Mouse (Mus musculus) induced T-regulatory cell, adult 2 months (primary cell): ENCODE data around the gene Rprd2.
"Not testable (repeated sequence)": the region's sequence is repeated elsewhere in the genome, so short reads cannot be mapped to it uniquely, and the experiment has no call there.

ENCODE experiments used
- DNase-seq: peaks from one replicate; pipeline ENCODE4 v3.0.0-alpha.2; 2012; ENCODE audit warnings: low read depth

The Rprd2 gene

DNA sequence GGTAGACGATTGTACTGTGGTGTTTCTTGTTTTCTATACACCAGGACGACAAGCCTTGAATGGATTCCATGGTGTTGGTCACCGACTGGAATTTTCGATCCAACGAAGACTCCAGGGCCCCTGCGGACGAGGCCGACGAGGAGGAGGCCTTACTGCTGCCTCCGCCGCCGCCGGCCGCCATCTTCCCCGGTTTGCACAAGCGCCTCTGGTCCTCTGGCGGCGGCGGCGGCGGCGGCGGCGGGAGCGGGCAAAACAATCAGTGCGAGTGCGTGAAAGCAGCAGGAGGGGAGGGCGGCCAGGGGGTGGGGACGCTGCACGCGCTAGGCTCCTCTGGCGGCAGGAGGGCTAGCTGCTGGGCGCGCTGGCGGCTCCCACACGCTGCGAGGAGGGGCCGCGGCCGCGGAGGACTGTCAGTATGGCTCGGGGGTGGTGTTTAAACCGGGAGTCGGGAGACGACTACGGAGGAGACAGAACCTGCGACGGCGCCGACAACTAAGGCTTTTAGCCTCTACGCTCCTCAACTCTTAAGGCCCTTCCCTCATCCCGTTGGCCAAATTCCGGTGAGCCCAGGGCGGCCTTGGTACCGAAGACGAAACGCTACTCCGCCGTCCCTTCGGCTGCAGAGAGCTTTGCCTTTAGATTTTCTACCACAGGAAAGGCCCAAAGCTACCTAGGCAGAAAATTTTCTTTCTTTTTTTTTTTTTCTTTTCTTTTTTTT lies at the start of gene Rprd2:
Rprd2 (minus strand) TSS at position 293 of the 718 bp plus-strand sequence.
- peak; percentile 90 for DNase-seq

DNA sequence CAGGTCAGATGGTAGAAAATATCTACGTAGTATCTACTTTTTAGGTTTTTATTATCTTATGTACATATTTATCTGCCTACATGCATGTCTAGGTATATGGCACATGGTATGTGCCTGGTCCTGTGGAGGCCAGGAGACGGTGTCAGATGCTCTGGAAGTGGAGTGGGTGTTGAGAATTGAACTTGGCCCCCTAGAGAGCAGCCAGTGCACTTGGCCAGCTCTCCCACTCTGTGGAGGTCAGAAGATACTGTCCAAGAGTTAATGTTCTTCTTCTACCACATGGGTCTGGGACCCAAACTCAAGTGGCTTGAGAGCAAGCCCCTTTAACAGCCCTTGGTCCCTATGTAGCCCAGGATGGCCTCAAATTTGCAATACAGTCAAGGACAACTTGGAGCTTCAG lies 48.7 kb upstream of the Rprd2 start:
- no peak for DNase-seq

DNA sequence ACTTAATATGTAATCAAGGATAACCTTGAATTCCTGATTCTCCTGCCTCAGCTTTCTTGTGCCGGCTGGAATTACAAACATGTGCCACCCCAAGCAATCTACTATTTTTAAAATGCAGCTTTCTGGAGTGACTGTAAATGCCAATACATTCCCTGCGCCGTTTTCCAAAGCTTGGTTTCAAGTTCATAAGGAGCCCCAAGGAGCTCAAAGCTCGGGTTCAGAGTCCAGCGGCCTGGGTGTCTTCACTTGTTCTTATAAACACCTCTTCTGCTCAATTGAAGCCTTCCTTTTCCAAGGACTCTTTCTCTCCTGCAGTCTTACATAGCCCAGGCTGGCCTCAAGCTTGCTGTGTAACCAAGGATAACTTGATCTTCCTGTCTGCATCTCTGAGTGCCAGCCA lies 47.4 kb upstream of the Rprd2 start:
- no peak for DNase-seq

DNA sequence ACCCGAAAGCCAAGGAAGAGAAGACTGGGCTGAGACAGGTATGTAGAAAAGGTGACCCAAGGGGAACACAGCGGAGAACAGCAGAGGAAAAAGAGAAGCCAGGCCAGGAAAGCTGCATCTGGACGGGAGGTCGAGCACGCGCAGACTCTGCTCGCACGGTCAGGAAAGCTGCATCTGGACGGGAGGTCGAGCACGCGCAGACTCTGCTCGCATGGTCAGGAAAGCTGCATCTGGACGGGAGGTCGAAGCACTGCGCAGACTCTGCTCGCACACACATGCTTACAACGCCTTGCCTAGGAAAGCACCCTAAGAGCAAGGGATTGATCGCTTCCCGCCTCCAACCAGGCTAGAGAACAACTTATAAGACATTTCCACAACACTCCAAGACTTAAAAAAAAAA lies 46.9 kb upstream of the Rprd2 start:
- DNase-seq = no peak

DNA sequence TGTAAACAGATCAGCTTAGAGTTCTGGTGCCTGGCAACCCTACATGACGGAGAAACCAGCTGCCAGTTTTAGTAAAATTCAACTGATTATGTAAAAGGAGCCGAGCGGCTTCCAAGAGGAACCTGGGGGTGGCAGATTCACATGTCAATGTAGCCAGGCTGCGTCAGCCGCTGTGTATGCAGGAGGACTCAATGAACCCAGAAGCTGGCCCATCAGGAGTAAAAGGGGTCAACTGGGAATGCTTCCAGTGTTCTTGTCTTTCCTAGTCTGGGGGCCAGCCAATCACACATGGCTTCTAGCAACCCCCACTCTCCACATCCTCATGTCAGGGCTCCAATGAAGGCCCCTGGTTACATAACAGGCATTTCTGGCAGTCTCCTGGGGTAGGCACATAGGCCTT lies 46.4 kb upstream of the Rprd2 start:
- no peak for DNase-seq

DNA sequence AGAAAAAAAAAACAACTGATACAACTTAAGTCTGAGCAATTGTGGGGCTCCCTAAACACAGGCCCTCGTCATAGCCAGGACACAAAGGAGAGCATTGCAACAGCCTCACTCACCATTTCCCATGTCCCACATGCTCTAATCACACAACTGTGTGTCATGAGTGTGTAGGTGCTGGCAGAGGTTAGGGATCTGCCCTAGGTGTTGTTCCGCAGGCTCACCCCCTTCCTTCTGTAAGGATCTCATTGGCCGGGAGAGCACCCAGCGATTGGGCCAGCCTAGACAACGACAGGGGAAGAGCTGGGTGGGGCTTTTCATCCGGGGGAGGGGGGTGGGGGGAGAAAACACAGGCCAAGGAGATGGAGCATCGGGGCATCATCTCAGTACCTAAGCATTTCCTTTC lies 44.9 kb upstream of the Rprd2 start:
- no peak for DNase-seq

DNA sequence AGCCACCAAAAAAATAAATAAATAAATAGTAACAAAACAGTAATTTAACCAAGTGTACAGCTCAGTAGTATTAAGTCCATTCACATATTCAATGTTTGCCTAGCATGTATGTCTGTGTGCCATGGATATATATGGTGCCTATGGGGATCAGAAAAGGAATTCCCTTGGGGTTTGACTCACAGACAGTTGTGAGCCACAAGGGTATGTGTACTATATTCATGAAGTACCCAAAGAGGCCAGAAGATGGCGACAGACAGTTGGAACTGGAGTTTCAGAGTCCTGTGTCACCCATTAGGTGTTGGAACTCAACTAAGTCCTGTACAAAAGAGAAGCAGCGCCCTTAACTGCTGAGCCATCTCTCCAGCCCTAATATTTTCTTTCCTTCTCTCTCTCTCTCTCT lies 43.1 kb upstream of the Rprd2 start:
- DNase-seq = peak; percentile 95

DNA sequence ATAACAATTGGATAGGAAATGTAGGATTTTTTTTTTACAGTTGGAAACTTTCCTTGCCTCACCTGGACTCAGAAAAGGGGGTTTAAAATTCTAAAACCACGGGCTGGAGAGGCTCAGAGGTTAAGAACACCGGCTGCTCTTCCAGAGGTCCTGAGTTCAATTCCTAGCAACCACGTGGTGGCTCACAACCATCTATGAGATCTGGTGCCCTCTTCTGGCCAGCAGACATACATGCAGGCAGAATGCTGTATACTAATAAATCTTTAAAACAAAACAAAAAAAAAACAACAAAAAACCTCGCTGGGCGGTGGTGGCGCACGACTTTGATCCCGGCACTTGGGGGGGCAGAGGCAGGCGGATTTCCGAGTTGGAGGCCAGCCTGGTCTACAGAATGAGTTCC lies 42.6 kb upstream of the Rprd2 start:
- DNase-seq = peak; percentile 74

DNA sequence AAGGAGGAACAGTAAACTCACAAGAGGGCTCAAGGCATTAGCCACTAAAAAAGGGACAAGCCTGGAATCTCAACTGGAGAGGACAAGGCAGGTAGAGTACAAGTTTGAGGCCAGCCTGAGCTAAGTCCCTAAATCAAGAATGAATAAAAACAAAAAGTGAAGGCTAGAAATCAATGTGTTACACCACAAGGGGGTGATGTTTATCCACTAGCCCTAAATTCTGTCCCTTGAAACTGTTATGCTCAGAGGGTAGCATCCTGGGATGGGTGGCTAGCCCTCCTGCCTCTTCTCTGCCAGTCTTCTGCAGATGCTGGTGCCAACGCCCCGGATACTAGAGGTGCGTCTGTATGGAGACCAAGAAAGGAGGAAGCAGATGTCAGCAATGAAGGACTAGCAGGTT lies 41.7 kb upstream of the Rprd2 start:
- peak; percentile 55 for DNase-seq

DNA sequence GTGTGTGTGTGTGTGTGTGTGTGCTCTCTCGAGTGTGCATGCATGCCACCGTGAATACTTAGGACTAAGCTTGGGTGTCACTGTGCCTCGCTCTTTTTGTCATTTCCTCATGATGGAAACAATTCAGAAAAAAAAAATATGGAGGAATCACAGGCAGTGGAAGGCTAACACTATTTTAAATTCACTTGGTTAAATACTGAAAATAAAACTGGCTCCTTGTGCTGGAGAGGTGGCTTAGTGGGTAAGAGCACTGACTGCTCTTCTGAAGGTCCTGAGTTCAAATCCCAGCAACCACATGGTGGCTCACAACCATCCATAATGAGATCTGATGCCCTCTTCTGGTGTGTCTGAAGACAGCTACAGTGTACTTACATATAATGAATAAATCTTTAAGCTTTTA lies 39.6 kb upstream of the Rprd2 start:
- DNase-seq = not testable (repeated sequence)

DNA sequence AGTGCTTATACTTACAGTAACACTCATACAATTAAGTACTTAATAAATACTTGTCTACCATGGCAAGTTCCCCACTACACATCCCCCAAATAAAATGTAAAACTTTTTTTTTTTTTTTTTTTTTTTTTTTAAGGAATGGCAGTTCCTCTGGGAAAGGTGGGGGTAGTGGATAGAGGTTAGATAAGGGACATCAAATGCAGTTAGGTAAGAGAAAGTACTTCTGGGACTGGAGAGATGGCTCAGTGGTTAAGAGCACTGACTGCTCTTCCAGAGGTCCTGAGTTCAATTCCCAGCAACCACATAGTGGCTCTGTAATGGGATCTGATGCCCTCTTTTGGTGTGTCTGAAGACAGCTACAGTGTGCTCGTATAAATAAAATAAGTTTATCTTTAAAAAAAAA lies 38.4 kb upstream of the Rprd2 start:
- not testable (repeated sequence) for DNase-seq

DNA sequence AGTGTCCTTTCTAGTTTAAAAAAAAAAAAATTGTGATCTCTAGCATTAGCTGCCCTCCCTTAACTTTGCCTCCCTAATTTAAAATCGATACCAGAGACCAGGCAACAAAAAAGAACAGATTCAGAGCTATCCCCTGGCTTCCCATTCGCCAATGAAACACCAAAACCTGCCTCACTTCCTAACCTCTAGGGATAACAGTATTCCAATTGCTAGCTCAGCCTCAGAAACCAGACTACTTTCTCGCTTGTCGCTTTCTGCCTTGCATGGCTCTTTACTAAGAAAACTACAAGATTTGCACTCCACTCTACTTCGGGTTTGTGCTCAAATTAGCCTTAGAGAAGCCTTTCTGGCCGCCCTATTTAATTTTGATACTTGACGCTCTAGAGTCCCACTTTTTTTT lies 37.5 kb upstream of the Rprd2 start:
- no peak for DNase-seq

DNA sequence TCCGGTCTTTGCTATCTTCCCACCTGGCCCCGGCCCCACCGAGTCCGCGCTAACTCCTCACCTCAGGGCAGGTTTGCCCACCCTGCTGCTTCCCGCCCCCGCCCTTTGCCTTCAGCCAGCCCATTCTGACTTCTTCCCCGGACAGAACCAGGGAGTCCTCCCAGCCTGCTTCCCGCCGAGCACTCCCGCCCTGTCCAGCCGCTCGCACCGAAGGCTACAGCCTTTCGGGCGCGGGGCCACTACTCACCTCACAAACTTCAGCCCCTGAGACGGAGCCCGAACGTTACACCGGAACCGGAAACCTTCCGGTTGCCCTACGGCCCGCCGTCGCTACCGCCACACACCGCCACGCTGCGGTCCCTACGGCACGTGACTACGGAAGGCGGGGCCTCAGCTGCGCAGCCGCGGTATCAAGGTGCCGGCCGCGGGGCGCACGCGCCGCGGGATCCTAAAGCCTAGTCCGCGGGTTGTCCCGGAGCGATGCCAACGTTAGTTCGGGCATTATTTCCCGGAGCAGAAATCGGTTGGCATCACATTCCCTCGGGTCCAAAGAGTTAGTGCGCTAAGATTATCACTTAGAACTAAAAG lies 36.9 kb upstream of the Rprd2 start, which contains the start of gene Prpf3:
Prpf3 (minus strand) TSS at position 384 of the 588 bp plus-strand sequence.
- peak; percentile 95 for DNase-seq

DNA sequence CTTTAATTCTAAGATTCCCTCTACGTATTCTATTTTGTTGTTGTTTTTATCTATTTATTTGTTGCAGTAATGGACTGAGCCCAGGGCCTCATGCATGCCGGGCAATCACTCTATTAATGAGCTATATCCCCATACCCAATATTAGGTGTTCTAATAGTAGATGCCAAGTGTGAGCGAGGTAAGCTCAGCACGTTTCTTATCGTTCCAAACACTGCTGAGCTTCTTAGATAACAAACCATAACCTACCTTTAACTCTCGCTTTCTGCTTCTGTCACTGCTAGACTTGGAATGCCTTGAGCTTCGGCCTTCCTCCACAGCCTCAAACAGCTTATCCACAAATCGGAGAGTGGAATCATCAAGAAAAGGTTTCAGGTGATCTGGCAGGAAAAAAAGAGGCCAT lies 32.7 kb upstream of the Rprd2 start:
- DNase-seq = no peak

DNA sequence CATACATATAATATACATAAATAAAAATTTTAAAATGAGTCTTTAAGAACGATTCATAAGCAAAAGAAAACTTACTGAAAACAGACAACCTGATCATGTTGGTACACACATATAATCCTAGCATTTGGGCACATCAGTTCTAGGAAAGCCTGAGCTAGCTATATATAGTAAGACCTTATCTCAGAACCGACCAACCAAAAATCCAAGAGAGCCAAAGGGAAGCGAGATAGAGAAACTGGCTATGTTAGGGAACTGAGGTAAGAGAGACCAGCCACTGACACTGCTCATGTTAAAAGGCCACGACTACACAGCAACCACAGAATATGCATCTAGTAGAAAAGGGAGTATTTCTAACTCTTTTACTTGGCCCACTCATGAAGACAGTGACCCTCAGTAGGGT lies 31.9 kb upstream of the Rprd2 start:
- DNase-seq = no peak

DNA sequence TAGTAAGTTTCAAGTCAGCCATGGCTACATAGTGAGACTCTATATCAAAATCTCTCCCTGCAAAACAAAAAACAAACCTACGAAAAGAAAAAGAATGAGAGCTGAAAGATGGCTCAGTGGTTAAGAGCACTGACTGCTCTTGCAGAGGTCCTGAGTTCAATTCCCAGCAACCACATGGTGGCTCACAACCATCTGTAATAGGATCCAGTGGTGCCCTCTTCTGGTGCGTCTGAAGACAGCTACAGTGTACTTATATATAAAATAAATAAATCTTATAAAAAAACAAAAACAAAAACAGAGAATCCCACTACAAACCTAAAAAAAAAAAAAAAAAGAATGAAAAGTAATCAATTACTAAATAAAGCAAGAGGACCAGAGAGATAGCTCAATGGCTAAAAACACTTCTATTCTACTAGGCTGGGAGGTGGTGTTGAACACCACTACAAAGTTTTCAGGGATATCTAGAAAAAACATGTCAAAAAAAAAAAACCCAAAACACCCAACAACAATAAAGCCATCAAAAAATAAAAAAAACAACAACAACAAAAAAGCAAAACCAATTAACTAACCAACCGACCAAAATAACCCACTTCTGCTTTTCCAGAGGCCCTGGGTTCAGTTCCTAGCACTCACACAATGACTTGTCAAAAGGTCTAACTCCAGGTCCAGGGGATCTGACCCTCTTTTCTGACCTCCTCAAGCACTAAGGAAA lies 24.0 kb upstream of the Rprd2 start:
- peak; percentile 29 for DNase-seq

DNA sequence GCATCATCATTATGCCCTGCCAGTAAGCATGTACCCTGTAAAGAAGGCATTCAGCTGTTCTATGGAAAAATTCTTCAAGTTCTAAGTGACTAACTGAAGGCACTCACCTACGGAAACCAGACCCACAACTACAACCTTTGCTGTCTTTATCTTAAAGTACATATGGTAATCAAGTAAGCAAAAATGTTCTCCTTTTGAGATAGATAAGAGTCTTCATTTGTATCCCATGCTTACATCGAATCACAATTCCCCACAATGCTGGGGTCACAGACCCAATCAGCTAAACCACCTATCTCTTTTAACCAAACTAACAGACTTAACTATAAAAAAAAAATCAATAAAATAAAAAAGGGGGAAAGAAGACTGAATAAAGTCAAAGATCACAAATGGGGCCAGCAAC lies 20.6 kb upstream of the Rprd2 start:
- no peak for DNase-seq

DNA sequence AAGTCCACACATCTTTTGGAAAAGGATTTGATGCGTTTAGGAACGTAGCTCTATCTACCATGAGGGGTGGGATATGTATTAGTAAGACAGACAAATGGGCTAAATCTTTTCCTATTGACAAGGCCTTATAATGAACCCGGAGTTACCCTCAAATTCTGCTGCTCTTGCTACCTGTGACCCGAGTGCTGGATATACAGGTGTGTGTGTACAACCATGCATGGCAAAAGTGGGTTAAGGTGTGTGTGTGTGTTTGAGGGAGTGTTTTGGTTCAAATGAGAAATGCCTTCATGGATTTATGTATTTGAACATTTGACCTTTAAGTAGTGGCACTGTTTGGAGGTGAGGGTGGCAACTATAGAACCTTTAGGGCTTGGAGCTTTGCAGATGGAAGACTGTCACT lies 10.4 kb upstream of the Rprd2 start:
- DNase-seq = no peak

DNA sequence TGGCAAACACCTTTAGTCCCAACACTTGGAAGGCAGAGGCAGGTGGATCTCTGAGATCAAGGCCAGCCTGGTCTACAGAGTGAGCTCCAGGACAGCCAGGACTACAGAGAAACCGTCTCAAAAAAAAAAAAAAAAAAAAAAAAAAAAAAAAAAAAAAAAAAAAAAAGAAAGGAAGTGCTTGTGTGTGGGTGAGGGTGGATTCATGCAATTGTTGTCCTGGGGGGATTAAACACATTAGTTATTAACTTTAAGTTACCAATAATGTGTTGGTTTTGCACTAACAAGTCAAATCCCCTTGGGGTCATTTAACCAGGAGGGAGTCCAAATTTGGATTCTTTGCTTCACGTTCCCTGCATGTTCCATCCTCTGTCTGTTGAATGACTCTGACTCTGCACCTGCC lies 7.6 kb upstream of the Rprd2 start:
- no peak for DNase-seq

DNA sequence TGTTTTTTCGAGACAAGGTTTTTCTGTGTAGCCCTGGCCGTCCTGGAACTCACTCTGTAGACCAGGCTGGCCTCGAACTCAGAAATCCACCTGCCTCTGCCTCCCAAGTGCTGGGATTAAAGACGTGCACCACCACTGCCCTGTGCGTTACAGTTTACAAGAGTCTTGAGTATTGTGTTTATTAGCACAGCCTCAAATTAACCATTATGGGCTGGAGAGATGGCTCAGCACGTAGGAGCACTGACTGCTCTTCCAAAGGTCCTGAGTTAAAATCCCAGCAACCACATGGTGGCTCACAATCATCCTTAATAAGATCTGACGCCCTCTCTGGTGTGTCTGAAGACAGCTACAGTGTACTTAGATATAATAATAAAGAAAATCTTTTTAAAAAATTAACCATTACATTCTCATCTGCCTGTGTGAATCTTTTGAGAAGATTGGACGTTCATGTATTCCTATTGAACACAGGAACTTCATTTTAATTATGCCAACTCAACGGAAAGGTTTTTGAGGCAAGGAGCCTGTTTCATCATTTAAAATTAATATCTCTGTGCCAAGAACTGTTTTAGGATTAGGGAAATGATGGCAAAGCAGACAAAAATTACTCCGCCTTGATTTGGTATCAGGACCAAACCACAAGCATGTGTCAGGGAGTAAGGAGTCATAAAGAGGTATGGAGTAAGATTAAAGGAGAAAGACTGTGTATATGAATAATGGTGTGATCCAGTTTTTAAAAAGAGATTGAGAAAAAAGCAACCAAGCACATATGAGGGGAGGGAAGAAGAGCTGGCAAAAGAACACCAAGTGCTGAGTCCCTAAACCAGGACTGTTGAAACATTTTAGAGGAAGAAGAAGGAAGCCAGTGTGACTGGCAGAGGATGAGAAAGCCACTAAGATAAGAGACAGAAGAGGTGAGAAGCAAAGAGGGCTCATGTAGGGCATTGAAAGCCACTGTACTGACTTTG lies 1.7 kb upstream of the Rprd2 start:
- DNase-seq = peak; percentile 21

DNA sequence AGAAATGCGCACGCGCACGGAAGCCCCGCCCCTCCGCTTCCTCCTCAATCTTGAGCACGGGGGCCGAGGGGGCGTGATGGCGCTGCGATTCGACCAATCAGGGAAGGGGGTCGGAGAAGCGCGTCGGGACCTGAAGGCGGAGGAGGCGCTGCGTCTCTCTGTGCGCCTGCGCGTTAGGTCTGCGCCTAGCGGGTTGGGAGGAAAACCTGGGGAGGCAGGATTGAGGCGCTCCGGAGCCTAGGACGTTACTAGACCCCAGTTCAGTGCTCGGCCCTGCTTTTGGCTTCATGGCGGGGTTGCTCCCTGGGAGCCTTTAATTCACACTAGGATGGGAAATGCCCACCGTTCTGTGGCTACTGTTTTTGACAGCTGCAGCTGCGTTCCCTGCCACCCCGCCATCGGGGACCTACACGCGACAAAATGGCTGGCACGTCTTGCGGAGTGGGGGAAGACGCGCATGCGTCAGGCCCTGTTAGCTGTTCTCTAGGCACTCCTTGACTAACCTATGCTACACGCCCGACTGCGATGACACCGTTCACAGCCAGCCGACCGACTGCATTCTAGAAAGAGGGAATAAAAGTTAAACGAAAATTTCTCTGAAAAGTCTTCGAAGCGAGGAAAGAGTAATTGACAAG lies 805 bp upstream of the Rprd2 start:
- DNase-seq = peak; percentile 100

DNA sequence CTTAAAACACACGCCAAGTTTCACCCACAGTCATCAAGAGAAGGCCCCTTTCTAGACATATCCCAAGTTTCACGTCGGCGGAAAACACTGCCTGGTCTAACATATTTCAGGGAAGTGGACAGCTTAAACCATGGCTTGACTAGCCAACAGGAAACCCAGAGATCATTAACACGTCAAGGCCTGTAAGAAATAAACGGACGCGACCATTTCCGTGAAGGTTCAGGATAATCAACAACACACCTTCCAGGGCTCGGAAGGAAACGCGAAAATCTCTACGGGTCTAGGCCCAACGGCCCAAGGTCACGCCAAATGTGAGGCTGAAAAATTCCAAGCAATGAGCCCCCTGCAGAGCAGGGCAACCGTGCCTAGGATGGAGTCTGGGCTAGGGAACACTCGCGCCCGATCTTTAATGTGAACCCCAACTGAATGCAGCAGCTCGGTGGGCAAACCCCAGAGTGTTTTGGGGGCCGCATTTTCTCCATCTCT lies 594 bp downstream of the Rprd2 start:
- peak; percentile 77 for DNase-seq
